Mouse (Mus musculus) lung, postnatal 0 days (tissue): ENCODE data around the gene Itgae. TPM values are rescaled to one million over a fixed set of nuclear protein-coding genes. Genes with fewer than 3 reads are reported as not detected.

Experiments
- ATAC-seq: fragments of 200-750 bp; cut with Nextera tagmentation; 2 replicates; pipeline ENCODE4 v1.8.0; 2017; ENCODE audit warnings: moderate library complexity
- DNase-seq: peaks from one replicate; pipeline ENCODE4 v3.0.0-alpha.2; 2016; ENCODE audit warnings: low spot score
- H3K27ac ChIP-seq: fragments of 300-500 bp; sonication (generic); 2 replicates; pipeline ENCODE4 v1.5.1; 2014; ENCODE audit warnings: antibody characterized with exemption, mild to moderate bottlenecking, low read length, mixed read lengths
- H3K27me3 ChIP-seq: fragments of 300-500 bp; sonication (generic); replicated peaks from 2 replicates; pipeline ENCODE4 v1.6.1; 2014; ENCODE audit warnings: low read length, mixed read lengths; ENCODE audit not compliant: insufficient read depth
- H3K36me3 ChIP-seq: fragments of 300-500 bp; sonication (generic); 2 replicates; pipeline ENCODE4 v1.6.1; 2014; ENCODE audit warnings: low read length, mixed read lengths; ENCODE audit not compliant: insufficient read depth
- H3K4me1 ChIP-seq: fragments of 300-500 bp; sonication (generic); 2 replicates; pipeline ENCODE4 v1.6.1; 2014; ENCODE audit warnings: antibody characterized with exemption, low read depth, low read length, mixed read lengths; ENCODE audit not compliant: insufficient read depth
- H3K4me2 ChIP-seq: fragments of 300-500 bp; sonication (generic); replicated peaks from 2 replicates; pipeline ENCODE4 v1.6.1; 2014; ENCODE audit warnings: low read depth, mild to moderate bottlenecking, low read length, moderate library complexity, mixed read lengths
- H3K4me3 ChIP-seq: fragments of 300-500 bp; sonication (generic); 2 replicates; pipeline ENCODE4 v1.5.1; 2014; ENCODE audit warnings: low read depth, low read length
- H3K9ac ChIP-seq: fragments of 300-500 bp; sonication (generic); replicated peaks from 2 replicates; pipeline ENCODE4 v1.6.1; 2014; ENCODE audit warnings: low read depth, mild to moderate bottlenecking
- H3K9me3 ChIP-seq: fragments of 300-500 bp; sonication (generic); 2 replicates; pipeline ENCODE4 v1.6.1; 2016; ENCODE audit warnings: low read length, mixed read lengths
- CTCF ChIP-seq: IDR thresholded peaks from 2 replicates; pipeline ENCODE4 v1.5.1; 2016; ENCODE audit warnings: antibody characterized with exemption, mild to moderate bottlenecking
- EP300 ChIP-seq: IDR thresholded peaks from 2 replicates; pipeline ENCODE4 v1.6.1; 2016; ENCODE audit warnings: antibody characterized with exemption, mild to moderate bottlenecking, control low read depth
- WGBS: fragments of 180-500 bp; shearing (Covaris S2); extraction: QIAGEN DNeasy Blood & Tissue Kit; methylation state at CpG from one replicate; pipeline ENCODE4 v1.1.7; 2014; 5-methylcytosine and 5-hydroxymethylcytosine counted together
- polyA plus RNA-seq: library from polyadenylated mRNA; unstranded; fragments of >200 nt; fragmentation: Nextera tagmentation; extraction: Ambion mirVana; gene quantifications from 2 replicates; pipeline ENCODE4 v1.2.1, GENCODE M21; 2015

Gene Itgae
- polyA plus RNA-seq, 1 experiment from 2014 or later, result 0.30 TPM

DNA sequence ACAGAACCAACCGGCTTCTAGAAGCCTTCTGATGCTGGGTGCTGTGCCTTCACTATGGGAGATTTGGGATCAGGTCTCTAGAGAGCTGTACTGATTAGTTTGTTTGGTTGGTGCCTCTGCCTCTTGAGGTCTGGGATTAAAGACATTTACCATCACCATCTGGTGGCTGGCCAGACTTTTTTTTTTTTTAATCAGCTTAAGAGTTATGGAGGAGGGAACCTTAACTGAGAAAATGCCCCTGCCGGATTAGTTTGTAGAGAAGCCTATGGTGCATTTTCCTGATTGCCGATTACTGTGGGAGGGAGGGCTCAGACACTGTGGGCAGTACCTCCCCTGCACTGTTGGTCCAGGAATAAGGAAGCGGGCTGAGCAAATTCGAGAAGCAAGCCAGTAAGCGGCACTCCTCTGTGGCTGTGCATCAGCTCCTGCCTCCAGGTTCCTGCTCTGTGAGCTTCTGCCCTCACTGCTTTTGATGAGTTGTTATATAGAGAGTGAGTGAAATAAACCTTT is 13.1 kb upstream of the Itgae start:
- H3K4me2 ChIP-seq, result no peak overlapping the region
- 92% methylated on average over 6 of the region's 6 CpGs for WGBS
- DNase-seq (no peak), ATAC-seq (no peak)
- no peaks in the 10 kb centered on the region for H3K4me1 ChIP-seq
- TF ChIP-seq EP300 (no peak), CTCF (no peak)
- no peak overlapping the region for H3K9ac ChIP-seq
- no peaks in the 10 kb centered on the region for H3K27me3 ChIP-seq
- H3K4me3 ChIP-seq, result no peak overlapping the region
- H3K9me3 ChIP-seq, result no peaks in the 10 kb centered on the region
- peaks cover 32% of the 10 kb centered on the region for H3K36me3 ChIP-seq
- no peak overlapping the region for H3K27ac ChIP-seq

- no peaks in the 10 kb centered on the region for H3K27me3 ChIP-seq
- no peak for DNase-seq
These were observed 11.8 kb upstream of the Itgae start for GRCm38 (mm10) chr11:73078615-73079014.

GRCm38 (mm10) chr11:73080306-73080705 is 10.1 kb upstream of the Itgae start:
- WGBS, result 77% methylated on average over 3 of the region's 3 CpGs
- Histone ChIP-seq H3K9me3 (no peaks in the 10 kb centered on the region), H3K36me3 (0 out of 2 replicates have a peak, but pooled peaks cover 13% of the 10 kb centered on the region), H3K27me3 (no peaks in the 10 kb centered on the region), H3K9ac (no peak overlapping the region), H3K4me3 (no peak overlapping the region), H3K27ac (no peak overlapping the region), H3K4me2 (no peak overlapping the region), H3K4me1 (no peaks in the 10 kb centered on the region)
- DNase-seq, result no peak
- no peak for ATAC-seq
- no peak for TF ChIP-seq CTCF
- no peak for TF ChIP-seq EP300

More at GRCm38 (mm10) chr11:73078615-73079014, 11.8 kb upstream of the Itgae start:
- no peak overlapping the region for H3K4me2 ChIP-seq
- no peaks in the 10 kb centered on the region for H3K9me3 ChIP-seq
- peaks cover 19% of the 10 kb centered on the region for H3K36me3 ChIP-seq
- no peak overlapping the region for H3K4me3 ChIP-seq
- WGBS, result 88% methylated on average over 8 of the region's 8 CpGs
- H3K9ac ChIP-seq, result no peak overlapping the region
- no peak for TF ChIP-seq CTCF
- no peak for TF ChIP-seq EP300
- no peaks in the 10 kb centered on the region for H3K4me1 ChIP-seq
- no peak for ATAC-seq
- H3K27ac ChIP-seq, result no peak overlapping the region

DNA sequence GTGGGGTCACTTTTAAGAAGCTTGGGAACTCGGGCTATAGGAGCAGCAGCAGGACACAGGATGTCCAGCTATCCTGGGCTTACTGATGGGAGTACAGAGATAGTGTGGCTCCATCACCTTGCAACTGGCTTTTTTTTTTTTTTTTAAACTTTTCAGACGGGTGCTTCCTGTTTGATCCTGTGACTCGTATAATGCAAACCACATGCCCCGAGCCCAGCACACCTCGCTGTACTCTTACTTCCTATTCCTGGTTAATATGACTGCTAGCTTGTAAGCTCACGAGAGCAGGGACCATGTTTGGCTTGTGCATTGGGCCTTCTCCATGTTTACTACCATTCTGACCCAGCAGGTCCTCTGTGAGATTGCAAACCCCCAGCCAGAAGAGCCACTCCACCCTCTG is 6.1 kb upstream of the Itgae start:
- Histone ChIP-seq H3K9me3 (no peaks in the 10 kb centered on the region), H3K9ac (no peak overlapping the region), H3K4me1 (no peaks in the 10 kb centered on the region), H3K27ac (no peak overlapping the region), H3K4me3 (no peak overlapping the region), H3K27me3 (no peaks in the 10 kb centered on the region), H3K36me3 (0 out of 2 replicates have a peak, but pooled peaks cover 8% of the 10 kb centered on the region), H3K4me2 (no peak overlapping the region)
- DNase-seq (no peak), ATAC-seq (no peak)
- 58% methylated on average over 6 of the region's 6 CpGs for WGBS
- TF ChIP-seq CTCF (no peak), EP300 (no peak)

DNA sequence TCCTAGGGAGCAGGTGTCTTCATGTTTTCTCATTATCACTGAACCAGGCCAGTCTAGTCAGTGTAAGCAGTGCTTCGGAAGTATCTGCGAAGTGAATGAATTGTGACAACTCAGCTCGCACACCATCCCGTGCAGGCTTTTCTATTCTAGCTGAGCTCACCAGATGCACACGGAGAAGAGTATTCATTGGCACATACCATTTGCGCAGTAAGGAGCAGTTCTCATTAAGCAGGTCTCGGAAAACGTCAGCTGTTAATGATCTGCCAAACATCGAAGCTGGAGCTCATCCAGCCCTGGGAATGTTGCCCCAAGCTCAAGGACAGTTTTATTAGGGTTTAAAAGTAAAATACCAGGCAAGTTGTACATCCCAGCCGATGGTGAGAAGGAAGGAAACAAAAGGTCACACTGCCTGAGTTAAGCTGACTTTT is 5.6 kb upstream of the Itgae start:
- no peaks in the 10 kb centered on the region for H3K4me1 ChIP-seq
- H3K9me3 ChIP-seq, result no peaks in the 10 kb centered on the region
- no peaks in the 10 kb centered on the region for H3K27me3 ChIP-seq
- no peak overlapping the region for H3K4me2 ChIP-seq
- no peak overlapping the region for H3K4me3 ChIP-seq
- H3K36me3 ChIP-seq, result 0 out of 2 replicates have a peak, but pooled peaks cover 8% of the 10 kb centered on the region
- WGBS, result 56% methylated on average over 10 of the region's 10 CpGs
- H3K27ac ChIP-seq, result no peak overlapping the region
- DNase-seq, result peak; percentile 23
- no peak overlapping the region for H3K9ac ChIP-seq
- no peak for TF ChIP-seq CTCF
- TF ChIP-seq EP300, result no peak
- peak; percentile 50 for ATAC-seq

DNA sequence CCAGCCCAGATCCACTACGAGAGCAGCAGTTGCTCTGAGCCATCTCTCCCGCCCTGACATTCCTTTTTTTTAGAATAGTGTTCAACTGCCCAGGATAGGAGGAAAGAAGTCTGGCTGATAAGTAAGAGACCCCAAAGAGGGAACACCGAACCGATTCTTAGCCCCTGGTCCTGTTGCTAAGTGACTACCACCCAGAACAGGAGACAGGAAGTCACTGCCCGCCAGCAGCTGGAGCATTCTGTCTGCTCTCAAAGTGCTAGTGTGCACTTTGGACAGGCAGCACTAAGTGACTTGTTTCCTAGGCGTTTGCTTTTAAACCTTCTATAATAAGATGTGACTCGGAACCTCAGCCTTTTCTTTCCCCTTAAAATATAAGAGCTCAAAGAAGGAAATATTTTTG is 5.0 kb upstream of the Itgae start:
- no peaks in the 10 kb centered on the region for H3K4me1 ChIP-seq
- peak; percentile 22 for DNase-seq
- no peaks in the 10 kb centered on the region for H3K27me3 ChIP-seq
- TF ChIP-seq CTCF (no peak), EP300 (no peak)
- WGBS, result 52% methylated on average over 7 of the region's 7 CpGs
- no peak overlapping the region for H3K4me2 ChIP-seq
- H3K27ac ChIP-seq, result no peak overlapping the region
- 0 out of 2 replicates have a peak, but pooled peaks cover 8% of the 10 kb centered on the region for H3K36me3 ChIP-seq
- no peak overlapping the region for H3K4me3 ChIP-seq
- no peak overlapping the region for H3K9ac ChIP-seq
- no peak for ATAC-seq
- no peaks in the 10 kb centered on the region for H3K9me3 ChIP-seq
